Comparison of ENCODE assay signal across 18 mouse cellular contexts in genomic region chr1:187653390-187653789, GRCm38 (mm10). TPM values are rescaled to one million over a fixed set of nuclear protein-coding genes. Genes with fewer than 3 reads are reported as not detected.
DNase-seq lines count a peak whose midpoint lies in the region; ATAC-seq and TF ChIP-seq lines count a peak whose summit lies in the region.
"Had no signal": no experiment of that assay in that cellular context is flagged by ENCODE, and none has a peak within 500 bp of the region (broad histone marks: within the 10 kb centered on the region; RNA-seq: fewer than 3 reads in every experiment).

No protein-coding gene starts in this region.

- no peak for TF ChIP-seq CTCF in intestine, postnatal 0 days (IDR thresholded peaks at IDR 0.05; ENCODE audit: low read depth)

- H3K36me3 ChIP-seq in heart, embryonic 11.5 days (ENCODE audit: control insufficient read depth, insufficient read depth, low read length), result no peaks in the 10 kb centered on the region
- H3K36me3 ChIP-seq in kidney, embryonic 14.5 days (ENCODE audit: control insufficient read depth, insufficient read depth, low read length), result no peaks in the 10 kb centered on the region
- H3K36me3 ChIP-seq in intestine, postnatal 0 days (ENCODE audit: control insufficient read depth, insufficient read depth), result no peaks in the 10 kb centered on the region
- H3K36me3 ChIP-seq: embryonic facial prominence, embryonic 15.5 days; forebrain, embryonic 15.5 days had no signal

- H3K27me3 ChIP-seq in heart, embryonic 11.5 days (ENCODE audit: control insufficient read depth, insufficient read depth, low read length), result no peaks in the 10 kb centered on the region
- no peaks in the 10 kb centered on the region for H3K27me3 ChIP-seq in kidney, embryonic 14.5 days (ENCODE audit: control insufficient read depth, insufficient read depth, low read length)
- no peaks in the 10 kb centered on the region for H3K27me3 ChIP-seq in intestine, postnatal 0 days (replicated peaks; ENCODE audit: control insufficient read depth, insufficient read depth, low read length)
- H3K27me3 ChIP-seq: embryonic facial prominence, embryonic 15.5 days; forebrain, embryonic 15.5 days had no signal

- no peaks in the 10 kb centered on the region for H3K9me3 ChIP-seq in heart, embryonic 11.5 days (replicated peaks; ENCODE audit: control insufficient read depth, low read length)
- no peaks in the 10 kb centered on the region for H3K9me3 ChIP-seq in kidney, embryonic 14.5 days (ENCODE audit: control insufficient read depth, low read length)
- H3K9me3 ChIP-seq in intestine, postnatal 0 days (ENCODE audit: control insufficient read depth), result no peaks in the 10 kb centered on the region
- H3K9me3 ChIP-seq: embryonic facial prominence, embryonic 15.5 days; forebrain, embryonic 15.5 days had no signal

- peak overlapping the region; percentile 52; the same call in 1 of the 2 replicates for H3K9ac ChIP-seq in heart, embryonic 11.5 days (ENCODE audit: low read depth, low read length)
- no peak overlapping the region for H3K9ac ChIP-seq in kidney, embryonic 14.5 days (ENCODE audit: low read depth, low read length)
- H3K9ac ChIP-seq in intestine, postnatal 0 days (ENCODE audit: low read depth, low read length), result no peak overlapping the region
- H3K9ac ChIP-seq: embryonic facial prominence, embryonic 15.5 days; forebrain, embryonic 15.5 days; liver, embryonic 14.5 days had no signal

- H3K4me2 ChIP-seq in heart, embryonic 11.5 days, result peak overlapping the region; percentile 72
- H3K4me2 ChIP-seq in kidney, embryonic 14.5 days (replicated peaks; ENCODE audit: low read depth, low read length), result no peak overlapping the region
- H3K4me2 ChIP-seq in intestine, postnatal 0 days (replicated peaks; ENCODE audit: low read depth), result peak overlapping the region; percentile 98
- H3K4me2 ChIP-seq: embryonic facial prominence, embryonic 15.5 days had no signal

- no peak for DNase-seq in heart, postnatal 36 days
- DNase-seq in kidney, postnatal 25 days, result no peak
- peak; percentile 45 for DNase-seq in adrenal gland, postnatal 14 days
- no peak for DNase-seq in layer of hippocampus, adult 9-10 months (ENCODE audit: low spot score)
- no peak for DNase-seq in gastrocnemius, postnatal 14 days
- DNase-seq: B cell, adult 2 months; cerebellum, postnatal 10 days; gastrocnemius, postnatal 25 days; right cerebral cortex, postnatal 25 days; thymus, postnatal 4 days had no signal

- peak overlapping the region; percentile 1; the same call in 1 of the 2 replicates for H3K4me3 ChIP-seq in heart, embryonic 11.5 days (ENCODE audit: low read depth, low read length)
- H3K4me3 ChIP-seq in kidney, embryonic 14.5 days (ENCODE audit: low read length), result no peak overlapping the region
- H3K4me3 ChIP-seq in intestine, postnatal 0 days (ENCODE audit: low read depth, low read length), result 0 out of 2 replicates have a peak overlapping the region, but pooled peaks have one; percentile 5
- H3K4me3 ChIP-seq: embryonic facial prominence, embryonic 15.5 days; forebrain, embryonic 15.5 days had no signal

- peaks cover 22% of the 10 kb centered on the region for H3K4me1 ChIP-seq in heart, embryonic 11.5 days (ENCODE audit: control insufficient read depth, insufficient read depth, low read length)
- H3K4me1 ChIP-seq in kidney, embryonic 14.5 days (ENCODE audit: control insufficient read depth, insufficient read depth, low read length), result peaks cover 13% of the 10 kb centered on the region; the same call in 1 of the 2 replicates
- peaks cover 11% of the 10 kb centered on the region for H3K4me1 ChIP-seq in intestine, postnatal 0 days (replicated peaks; ENCODE audit: control insufficient read depth, insufficient read depth, low read length)

- intact Hi-C loops in heart, postnatal 36 days (cut with DNase I), result loop anchor here (5.0 kb wide), 1 partner anchor 39 kb away; no protein-coding TSS in a partner anchor
- intact Hi-C loops in gastrocnemius, postnatal 14 days (cut with DNase I; ENCODE audit: low total_unique reads), result no loop called here

- ATAC-seq in heart, embryonic 11.5 days (replicated peaks; ENCODE audit: insufficient number of reproducible peaks, low FRiP score, low TSS enrichment), result no peak
- no peak for ATAC-seq in kidney, embryonic 14.5 days (ENCODE audit: low FRiP score, low TSS enrichment)
- peak; percentile 62; the same call in 1 of the 2 replicates for ATAC-seq in intestine, postnatal 0 days
- ATAC-seq: forebrain, embryonic 15.5 days; inflammation-experienced regulatory T-cells, adult 6 months had no signal

- peak overlapping the region; percentile 84 for H3K27ac ChIP-seq in heart, embryonic 11.5 days (ENCODE audit: low read depth, low read length)
- H3K27ac ChIP-seq in kidney, embryonic 14.5 days (ENCODE audit: low read depth, low read length), result peak overlapping the region; percentile 59; the same call in 1 of the 2 replicates
- no peak overlapping the region for H3K27ac ChIP-seq in intestine, postnatal 0 days (ENCODE audit: low read depth, low read length)
- H3K27ac ChIP-seq: embryonic facial prominence, embryonic 15.5 days; forebrain, embryonic 15.5 days; liver, embryonic 14.5 days had no signal

- WGBS in heart, embryonic 11.5 days (ENCODE audit: insufficient replicate concordance), result 10% methylated on average over 9 of the region's 9 CpGs
- 29% methylated on average over 9 of the region's 9 CpGs for WGBS in kidney, embryonic 14.5 days
- 19% methylated on average over 9 of the region's 9 CpGs for WGBS in intestine, postnatal 0 days

RNA-seq across cellular contexts. Expression of gene Esrrg, which starts 44.8 kb away (rescaled TPM):
- 34.2 and 36.2 TPM in 2 replicates for polyA plus RNA-seq in heart, embryonic 11.5 days (2014; fragmentation: Nextera tagmentation; extraction: Ambion mirVana)
- total RNA-seq in heart, postnatal 36 days (2021), result 10 to 100 TPM; 42.5 to 45.7 TPM
- polyA plus RNA-seq in kidney, embryonic 14.5 days (2014; fragmentation: Nextera tagmentation; extraction: Ambion mirVana), result 13.8 and 21.5 TPM in 2 replicates
- total RNA-seq in adrenal gland, postnatal 14 days (2021), result 11.5 and 17.7 TPM in 2 replicates
- 0.89 and 1.2 TPM in 2 replicates for polyA plus RNA-seq in intestine, postnatal 0 days (2015; fragmentation: Nextera tagmentation; extraction: Ambion mirVana)
- 10 to 100 TPM; 10.5 to 16.2 TPM for total RNA-seq in gastrocnemius, postnatal 14 days (2021)
- total RNA-seq: MEL had no signal
- polyA plus RNA-seq: inflammation-experienced regulatory T-cells, adult 6 months had no signal
